Mouse (Mus musculus): Measurements from ENCODE around the gene Kcnma1. TPM values are rescaled to one million over a fixed set of nuclear protein-coding genes. Genes with fewer than 3 reads are reported as not detected.

Gene Kcnma1
- polyA plus RNA-seq, 1 experiment = 0.26 TPM

DNA sequence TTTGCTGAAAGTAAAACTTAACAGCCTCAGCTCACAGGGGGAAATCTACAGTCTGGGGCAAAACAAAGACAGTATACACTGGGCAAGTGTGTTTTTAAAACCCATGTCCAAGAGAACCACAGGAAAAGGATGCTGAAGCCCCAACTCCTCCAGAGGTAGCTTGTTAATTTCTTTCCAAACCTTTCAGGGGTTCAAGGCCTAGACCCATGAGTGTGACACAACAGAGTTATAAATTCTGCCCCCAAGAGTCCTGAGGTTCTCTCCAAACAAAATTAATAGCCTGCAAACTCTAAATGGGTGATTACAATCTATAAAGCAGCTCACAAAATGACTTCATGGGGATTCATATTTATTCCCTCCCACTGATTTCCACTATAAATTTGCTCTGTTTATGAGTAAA, 310.0 kb downstream of the Kcnma1 start:
- Histone ChIP-seq H3K27me3 (ENCODE audit: control insufficient read depth, insufficient read depth, insufficient read length) (no peaks in the 10 kb centered on the region), H3K36me3 (ENCODE audit: control insufficient read depth, insufficient read depth) (no peaks in the 10 kb centered on the region)
- TF ChIP-seq SRF (IDR thresholded peaks at IDR 0.05; ENCODE audit: control insufficient read depth, insufficient read length, low read depth) = no peak
- no peak for TF ChIP-seq POLR2A (IDR thresholded peaks at IDR 0.05; ENCODE audit: insufficient read length, low read depth)
- no peak for TF ChIP-seq MYOD1 (IDR thresholded peaks at IDR 0.05; ENCODE audit: control insufficient read depth in 1 of 3, insufficient read length in 2 of 3, low read depth in 2 of 3)
- no peak for TF ChIP-seq MYOG (IDR thresholded peaks at IDR 0.05; ENCODE audit: control insufficient read depth in 1 of 3, insufficient read depth in 1 of 3, insufficient read length in 2 of 3, low read depth in 2 of 3)
- no peak for TF ChIP-seq USF1 (IDR thresholded peaks at IDR 0.05; ENCODE audit: low read depth)
- TF ChIP-seq TCF12 (IDR thresholded peaks at IDR 0.05; ENCODE audit: insufficient read depth, poor library complexity, severe bottlenecking) = no peak
- no peak for TF ChIP-seq CEBPB (IDR thresholded peaks at IDR 0.05; ENCODE audit: insufficient read depth, poor library complexity, severe bottlenecking)
- TF ChIP-seq POLR2AphosphoS2 (IDR thresholded peaks at IDR 0.05; ENCODE audit: insufficient read length, low read depth) = no peak
- no peak for TF ChIP-seq MAX (IDR thresholded peaks at IDR 0.05; ENCODE audit: low read depth)
- no peak for TF ChIP-seq REST (IDR thresholded peaks at IDR 0.05; ENCODE audit: insufficient read depth, insufficient read length)
- TF ChIP-seq E2F4 (IDR thresholded peaks at IDR 0.05; ENCODE audit: insufficient read depth) = no peak
- no peak for TF ChIP-seq TCF3 (IDR thresholded peaks at IDR 0.05; ENCODE audit: insufficient read length, low read depth)

GRCm38 (mm10) chr14:23696341-23696740, 317.9 kb downstream of the Kcnma1 start:
- TF ChIP-seq MAX (IDR thresholded peaks at IDR 0.05; ENCODE audit: low read depth) (no peak), MYOG (IDR thresholded peaks at IDR 0.05; ENCODE audit: control insufficient read depth in 1 of 3, insufficient read depth in 1 of 3, insufficient read length in 2 of 3, low read depth in 2 of 3) (no peak), TCF3 (IDR thresholded peaks at IDR 0.05; ENCODE audit: insufficient read length, low read depth) (no peak), POLR2AphosphoS2 (IDR thresholded peaks at IDR 0.05; ENCODE audit: insufficient read length, low read depth) (no peak)
- no peaks in the 10 kb centered on the region for H3K36me3 ChIP-seq (ENCODE audit: control insufficient read depth, insufficient read depth)
- H3K4me3 ChIP-seq = no peak overlapping the region
- H3K79me2 ChIP-seq (ENCODE audit: control insufficient read depth, insufficient read depth) = no peaks in the 10 kb centered on the region
- no peak overlapping the region for H3K4me2 ChIP-seq (ENCODE audit: low read depth)
- H3ac ChIP-seq (ENCODE audit: control insufficient read depth, insufficient read length) = no peak overlapping the region
- H3K27me3 ChIP-seq (ENCODE audit: control insufficient read depth, insufficient read depth, insufficient read length) = no peaks in the 10 kb centered on the region

More for the DNA sequence above, 310.0 kb downstream of the Kcnma1 start:
- no peaks in the 10 kb centered on the region for H3K79me2 ChIP-seq (ENCODE audit: control insufficient read depth, insufficient read depth)
- no peak overlapping the region for H3ac ChIP-seq (ENCODE audit: control insufficient read depth, insufficient read length)
- no peak overlapping the region for H3K4me3 ChIP-seq
- no peak overlapping the region for H3K4me2 ChIP-seq (ENCODE audit: low read depth)

GRCm38 (mm10) chr14:23689681-23690080, 324.6 kb downstream of the Kcnma1 start:
- no peak overlapping the region for H3K4me3 ChIP-seq
- H3K27me3 ChIP-seq (ENCODE audit: control insufficient read depth, insufficient read depth, insufficient read length) = no peaks in the 10 kb centered on the region
- TF ChIP-seq E2F4 (IDR thresholded peaks at IDR 0.05; ENCODE audit: insufficient read depth) (no peak), POLR2A (IDR thresholded peaks at IDR 0.05; ENCODE audit: insufficient read length, low read depth) (no peak), MYOD1 (IDR thresholded peaks at IDR 0.05; ENCODE audit: control insufficient read depth in 1 of 3, insufficient read length in 2 of 3, low read depth in 2 of 3) (no peak)
- no peaks in the 10 kb centered on the region for H3K79me2 ChIP-seq (ENCODE audit: control insufficient read depth, insufficient read depth)
- H3ac ChIP-seq (ENCODE audit: control insufficient read depth, insufficient read length) = no peak overlapping the region
- no peaks in the 10 kb centered on the region for H3K36me3 ChIP-seq (ENCODE audit: control insufficient read depth, insufficient read depth)
- no peak overlapping the region for H3K4me2 ChIP-seq (ENCODE audit: low read depth)

DNA sequence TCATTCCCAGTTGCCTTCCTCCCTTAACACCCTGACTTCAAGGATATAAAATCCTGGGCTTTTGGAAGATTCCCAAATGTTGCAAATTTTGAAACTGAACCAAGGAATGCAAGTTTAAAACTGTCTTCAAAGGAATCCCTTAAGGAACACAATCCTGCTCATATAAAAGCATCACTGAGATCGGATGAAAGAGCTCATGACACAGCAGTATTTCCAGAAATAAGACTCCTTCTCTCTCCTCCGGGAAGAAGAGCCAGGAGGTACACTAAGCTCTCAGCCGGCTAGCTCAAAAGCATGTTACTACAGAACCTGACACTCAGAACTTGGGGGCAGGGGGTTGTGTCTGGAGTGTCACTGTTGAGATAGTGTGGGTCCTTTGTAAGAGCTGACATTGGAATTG, 325.8 kb downstream of the Kcnma1 start:
- no peaks in the 10 kb centered on the region for H3K36me3 ChIP-seq (ENCODE audit: control insufficient read depth, insufficient read depth)
- H3K27me3 ChIP-seq (ENCODE audit: control insufficient read depth, insufficient read depth, insufficient read length) = no peaks in the 10 kb centered on the region
- H3K79me2 ChIP-seq (ENCODE audit: control insufficient read depth, insufficient read depth) = no peaks in the 10 kb centered on the region
- no peak overlapping the region for H3K4me2 ChIP-seq (ENCODE audit: low read depth)
- no peak for TF ChIP-seq MYOG (IDR thresholded peaks at IDR 0.05; ENCODE audit: control insufficient read depth in 1 of 3, insufficient read depth in 1 of 3, insufficient read length in 2 of 3, low read depth in 2 of 3)
- no peak for TF ChIP-seq SRF (IDR thresholded peaks at IDR 0.05; ENCODE audit: control insufficient read depth, insufficient read length, low read depth)
- TF ChIP-seq E2F4 (IDR thresholded peaks at IDR 0.05; ENCODE audit: insufficient read depth) = no peak
- TF ChIP-seq MAX (IDR thresholded peaks at IDR 0.05; ENCODE audit: low read depth) = no peak
- no peak for TF ChIP-seq TCF12 (IDR thresholded peaks at IDR 0.05; ENCODE audit: insufficient read depth, poor library complexity, severe bottlenecking)
- no peak for TF ChIP-seq CEBPB (IDR thresholded peaks at IDR 0.05; ENCODE audit: insufficient read depth, poor library complexity, severe bottlenecking)
- no peak for TF ChIP-seq REST (IDR thresholded peaks at IDR 0.05; ENCODE audit: insufficient read depth, insufficient read length)
- TF ChIP-seq TCF3 (IDR thresholded peaks at IDR 0.05; ENCODE audit: insufficient read length, low read depth) = no peak
- TF ChIP-seq MYOD1 (IDR thresholded peaks at IDR 0.05; ENCODE audit: control insufficient read depth in 1 of 3, insufficient read length in 2 of 3, low read depth in 2 of 3) = no peak
- TF ChIP-seq USF1 (IDR thresholded peaks at IDR 0.05; ENCODE audit: low read depth) = no peak
- TF ChIP-seq POLR2AphosphoS2 (IDR thresholded peaks at IDR 0.05; ENCODE audit: insufficient read length, low read depth) = no peak
- no peak for TF ChIP-seq POLR2A (IDR thresholded peaks at IDR 0.05; ENCODE audit: insufficient read length, low read depth)
- H3K4me3 ChIP-seq = no peak overlapping the region
- no peak overlapping the region for H3ac ChIP-seq (ENCODE audit: control insufficient read depth, insufficient read length)

GRCm38 (mm10) chr14:23684463-23685066, 329.7 kb downstream of the Kcnma1 start:
- Histone ChIP-seq H3K27me3 (ENCODE audit: control insufficient read depth, insufficient read depth, insufficient read length) (no peaks in the 10 kb centered on the region), H3ac (ENCODE audit: control insufficient read depth, insufficient read length) (no peak overlapping the region), H3K36me3 (ENCODE audit: control insufficient read depth, insufficient read depth) (no peaks in the 10 kb centered on the region), H3K4me2 (ENCODE audit: low read depth) (no peak overlapping the region), H3K4me3 (no peak overlapping the region), H3K79me2 (ENCODE audit: control insufficient read depth, insufficient read depth) (no peaks in the 10 kb centered on the region)
- no peak for TF ChIP-seq MAX (IDR thresholded peaks at IDR 0.05; ENCODE audit: low read depth)
- no peak for TF ChIP-seq MYOG (IDR thresholded peaks at IDR 0.05; ENCODE audit: control insufficient read depth in 1 of 3, insufficient read depth in 1 of 3, insufficient read length in 2 of 3, low read depth in 2 of 3)
- TF ChIP-seq E2F4 (IDR thresholded peaks at IDR 0.05; ENCODE audit: insufficient read depth) = no peak
- no peak for TF ChIP-seq MYOD1 (IDR thresholded peaks at IDR 0.05; ENCODE audit: control insufficient read depth in 1 of 3, insufficient read length in 2 of 3, low read depth in 2 of 3)
- TF ChIP-seq POLR2A (IDR thresholded peaks at IDR 0.05; ENCODE audit: insufficient read length, low read depth) = no peak
- no peak for TF ChIP-seq TCF3 (IDR thresholded peaks at IDR 0.05; ENCODE audit: insufficient read length, low read depth)
- TF ChIP-seq SRF (IDR thresholded peaks at IDR 0.05; ENCODE audit: control insufficient read depth, insufficient read length, low read depth) = no peak
- TF ChIP-seq TCF12 (IDR thresholded peaks at IDR 0.05; ENCODE audit: insufficient read depth, poor library complexity, severe bottlenecking) = no peak
- no peak for TF ChIP-seq USF1 (IDR thresholded peaks at IDR 0.05; ENCODE audit: low read depth)
- TF ChIP-seq CEBPB (IDR thresholded peaks at IDR 0.05; ENCODE audit: insufficient read depth, poor library complexity, severe bottlenecking) = no peak
- no peak for TF ChIP-seq REST (IDR thresholded peaks at IDR 0.05; ENCODE audit: insufficient read depth, insufficient read length)
- TF ChIP-seq POLR2AphosphoS2 (IDR thresholded peaks at IDR 0.05; ENCODE audit: insufficient read length, low read depth) = no peak
